ENCODE assay signal across 27 mouse cellular contexts in genomic region chr13:11941724-11942123, GRCm38 (mm10).
"Had no signal": no experiment of that assay in that cellular context is flagged by ENCODE, and none has a peak within 500 bp of the region (broad histone marks: within the 10 kb centered on the region; RNA-seq: fewer than 3 reads in every experiment).

No protein-coding gene starts in this region.

- H3K4me3 ChIP-seq: embryonic facial prominence, embryonic 12.5 days; embryonic facial prominence, embryonic 13.5 days; embryonic facial prominence, embryonic 15.5 days; erythroblast, embryonic 14.5 days; forebrain, embryonic 10.5 days; forebrain, embryonic 12.5 days; forebrain, embryonic 13.5 days; forebrain, embryonic 15.5 days; gastrocnemius, adult 2 months; heart, adult 2 months had no signal

- H3K9me3 ChIP-seq: embryonic facial prominence, embryonic 12.5 days; embryonic facial prominence, embryonic 13.5 days; embryonic facial prominence, embryonic 15.5 days; forebrain, embryonic 10.5 days; forebrain, embryonic 12.5 days; forebrain, embryonic 13.5 days; forebrain, embryonic 15.5 days had no signal

- H3K27ac ChIP-seq: embryonic facial prominence, embryonic 12.5 days; embryonic facial prominence, embryonic 13.5 days; embryonic facial prominence, embryonic 15.5 days; forebrain, embryonic 10.5 days; forebrain, embryonic 12.5 days; forebrain, embryonic 13.5 days; forebrain, embryonic 15.5 days; gastrocnemius, adult 2 months; heart, adult 2 months had no signal

- H3K27me3 ChIP-seq: embryonic facial prominence, embryonic 12.5 days; embryonic facial prominence, embryonic 13.5 days; embryonic facial prominence, embryonic 15.5 days; forebrain, embryonic 12.5 days; forebrain, embryonic 13.5 days; forebrain, embryonic 15.5 days had no signal

- H3K4me2 ChIP-seq: embryonic facial prominence, embryonic 12.5 days; embryonic facial prominence, embryonic 13.5 days; embryonic facial prominence, embryonic 15.5 days; forebrain, embryonic 12.5 days; forebrain, embryonic 13.5 days; forebrain, embryonic 15.5 days had no signal

- ATAC-seq: forebrain, embryonic 13.5 days; forebrain, embryonic 14.5 days; forebrain, embryonic 15.5 days; forebrain, embryonic 16.5 days; forebrain, postnatal 0 days had no signal

- DNase-seq: cerebellum, adult 8-10 months; cerebellum, adult 9-10 months; cerebellum, adult 9-11 months; cerebellum, postnatal 10 days; cerebellum, postnatal 14 days; cerebellum, postnatal 25 days; cerebellum, postnatal 36 days; embryo, embryonic 11 days; forebrain, postnatal 0 days; gastrocnemius, adult 2 months; gastrocnemius, postnatal 10 days; gastrocnemius, postnatal 14 days; gastrocnemius, postnatal 25 days; gastrocnemius, postnatal 36 days; heart, adult 11 months; heart, adult 18-20 months had no signal

- H3K9ac ChIP-seq: embryonic facial prominence, embryonic 12.5 days; embryonic facial prominence, embryonic 13.5 days; embryonic facial prominence, embryonic 15.5 days; forebrain, embryonic 12.5 days; forebrain, embryonic 13.5 days; forebrain, embryonic 15.5 days; forebrain, postnatal 0 days had no signal

- H3K4me1 ChIP-seq: embryonic facial prominence, embryonic 12.5 days; embryonic facial prominence, embryonic 13.5 days; embryonic facial prominence, embryonic 15.5 days; forebrain, embryonic 10.5 days; forebrain, embryonic 12.5 days; forebrain, embryonic 13.5 days; forebrain, embryonic 15.5 days had no signal

- H3K36me3 ChIP-seq: embryonic facial prominence, embryonic 12.5 days; embryonic facial prominence, embryonic 13.5 days; embryonic facial prominence, embryonic 15.5 days; forebrain, embryonic 10.5 days; forebrain, embryonic 12.5 days; forebrain, embryonic 15.5 days had no signal
